Mouse (Mus musculus): ENCODE results near the gene Zmiz1. TPM values are rescaled to one million over a fixed set of nuclear protein-coding genes. Genes with fewer than 3 reads are reported as not detected.
A peak's percentile ranks its signal among the peaks of the same experiment; 100 is the strongest.

Zmiz1 gene
- polyA plus RNA-seq, 1 experiment from 2014 or later, result 57.4 TPM

DNA sequence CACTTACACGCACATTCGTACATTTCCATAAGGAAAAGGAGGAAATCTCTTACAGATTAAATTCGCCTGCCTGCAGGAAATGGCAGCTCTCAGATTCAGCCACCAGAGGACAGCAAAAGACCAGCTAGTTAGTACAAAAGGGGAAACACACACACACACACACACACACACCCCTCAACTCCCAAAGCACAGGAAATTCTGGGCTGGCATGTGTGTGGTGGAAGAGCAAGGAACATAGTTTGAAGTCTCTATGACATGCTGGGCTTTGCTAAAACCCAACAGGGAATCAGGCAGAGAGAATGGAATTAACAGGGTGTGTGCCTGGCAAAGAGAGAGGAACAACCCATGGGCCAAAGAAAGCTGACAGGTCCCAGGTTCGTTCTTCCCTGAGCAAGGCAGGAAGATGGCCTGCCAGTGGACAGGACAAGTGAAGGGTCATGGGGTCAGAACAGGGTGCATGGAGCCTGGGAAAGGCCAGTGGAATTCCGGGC is 248.8 kb downstream of the Zmiz1 start:
- Histone ChIP-seq H3K27ac (ENCODE audit: low read depth, low read length) (no peak overlapping the region), H3K9me3 (ENCODE audit: control insufficient read depth, low read length) (no peaks in the 10 kb centered on the region), H3K27me3 (ENCODE audit: control insufficient read depth, insufficient read depth, low read length) (no peaks in the 10 kb centered on the region), H3K4me1 (ENCODE audit: control insufficient read depth, insufficient read depth, low read length) (0 out of 2 replicates have a peak, but pooled peaks cover 4% of the 10 kb centered on the region), H3K9ac (ENCODE audit: low read length) (no peak overlapping the region), H3K4me2 (ENCODE audit: low read depth) (no peak overlapping the region), H3K36me3 (ENCODE audit: control insufficient read depth, insufficient read depth, low read length) (no peaks in the 10 kb centered on the region), H3K4me3 (ENCODE audit: low read depth, low read length) (no peak overlapping the region)
- 63% methylated on average over 5 of the region's 5 CpGs for WGBS
- ATAC-seq (ENCODE audit: insufficient read depth, low FRiP score, low TSS enrichment) (no peak), DNase-seq (ENCODE audit: low spot score) (peak; percentile 60)

- no peak for ATAC-seq (ENCODE audit: insufficient read depth, low FRiP score, low TSS enrichment)
- Histone ChIP-seq H3K27ac (ENCODE audit: low read depth, low read length) (no peak overlapping the region), H3K9me3 (ENCODE audit: control insufficient read depth, low read length) (no peaks in the 10 kb centered on the region), H3K4me2 (ENCODE audit: low read depth) (no peak overlapping the region), H3K36me3 (ENCODE audit: control insufficient read depth, insufficient read depth, low read length) (no peaks in the 10 kb centered on the region), H3K4me3 (ENCODE audit: low read depth, low read length) (no peak overlapping the region), H3K9ac (ENCODE audit: low read length) (no peak overlapping the region), H3K4me1 (ENCODE audit: control insufficient read depth, insufficient read depth, low read length) (0 out of 2 replicates have a peak, but pooled peaks cover 4% of the 10 kb centered on the region), H3K27me3 (ENCODE audit: control insufficient read depth, insufficient read depth, low read length) (no peaks in the 10 kb centered on the region)
- DNase-seq (ENCODE audit: low spot score), result no peak
- 73% methylated on average over 4 of the region's 4 CpGs for WGBS
These were observed 249.5 kb downstream of the Zmiz1 start for GRCm38 (mm10) chr14:25708451-25708850.

DNA sequence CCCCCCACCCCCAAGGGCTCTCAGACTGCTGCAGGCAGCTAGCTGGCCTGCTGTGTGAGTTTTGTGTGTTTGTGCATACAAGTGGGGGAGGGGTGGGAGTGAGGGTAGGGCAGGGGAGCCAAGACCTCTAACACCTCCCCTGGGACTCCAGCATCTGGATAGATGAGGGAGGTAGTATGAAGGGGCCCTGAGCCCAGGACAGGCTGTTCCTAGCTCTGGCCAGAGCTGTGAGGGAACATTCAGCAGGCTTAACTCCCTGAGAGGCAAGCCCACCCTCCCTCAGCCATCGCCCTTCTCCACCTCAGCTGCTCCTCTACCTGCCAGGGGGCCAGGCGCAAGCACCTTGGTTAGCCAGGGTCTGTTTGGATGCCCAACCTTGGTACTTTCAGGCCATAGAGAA is 249.9 kb downstream of the Zmiz1 start:
- Histone ChIP-seq H3K36me3 (ENCODE audit: control insufficient read depth, insufficient read depth, low read length) (no peaks in the 10 kb centered on the region), H3K27ac (ENCODE audit: low read depth, low read length) (no peak overlapping the region), H3K9me3 (ENCODE audit: control insufficient read depth, low read length) (no peaks in the 10 kb centered on the region), H3K4me3 (ENCODE audit: low read depth, low read length) (no peak overlapping the region), H3K27me3 (ENCODE audit: control insufficient read depth, insufficient read depth, low read length) (no peaks in the 10 kb centered on the region), H3K9ac (ENCODE audit: low read length) (no peak overlapping the region), H3K4me1 (ENCODE audit: control insufficient read depth, insufficient read depth, low read length) (0 out of 2 replicates have a peak, but pooled peaks cover 4% of the 10 kb centered on the region), H3K4me2 (ENCODE audit: low read depth) (no peak overlapping the region)
- 79% methylated on average over 2 of the region's 2 CpGs for WGBS
- no peak for ATAC-seq (ENCODE audit: insufficient read depth, low FRiP score, low TSS enrichment)
- DNase-seq (ENCODE audit: low spot score), result no peak

DNA sequence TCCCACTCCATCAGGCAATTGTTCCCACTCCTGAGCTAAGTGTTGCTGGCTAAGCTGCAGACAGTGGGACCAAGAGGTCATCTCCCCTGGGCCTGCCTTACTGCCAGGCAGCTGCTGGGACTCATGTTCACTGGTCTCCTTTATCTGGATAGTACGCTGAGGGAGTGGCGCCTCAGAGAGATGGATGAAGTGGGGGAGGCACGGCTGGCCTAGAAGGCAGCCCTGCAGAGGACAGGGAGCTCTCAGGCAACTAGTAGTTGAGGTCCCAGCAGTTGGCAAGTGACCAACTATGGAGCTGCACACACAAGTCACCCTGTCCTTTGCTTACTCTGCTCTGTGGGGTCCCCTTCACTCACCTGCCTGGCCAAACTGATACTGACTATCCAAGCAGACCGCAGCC is 251.1 kb downstream of the Zmiz1 start:
- Histone ChIP-seq H3K4me1 (ENCODE audit: control insufficient read depth, insufficient read depth, low read length) (0 out of 2 replicates have a peak, but pooled peaks cover 4% of the 10 kb centered on the region), H3K27ac (ENCODE audit: low read depth, low read length) (no peak overlapping the region)

GRCm38 (mm10) chr14:25710681-25711080 is 251.7 kb downstream of the Zmiz1 start:
- Histone ChIP-seq H3K27ac (ENCODE audit: low read depth, low read length) (no peak overlapping the region), H3K27me3 (ENCODE audit: control insufficient read depth, insufficient read depth, low read length) (no peaks in the 10 kb centered on the region), H3K4me2 (ENCODE audit: low read depth) (no peak overlapping the region), H3K36me3 (ENCODE audit: control insufficient read depth, insufficient read depth, low read length) (no peaks in the 10 kb centered on the region), H3K4me3 (ENCODE audit: low read depth, low read length) (no peak overlapping the region), H3K9ac (ENCODE audit: low read length) (no peak overlapping the region), H3K9me3 (ENCODE audit: control insufficient read depth, low read length) (no peaks in the 10 kb centered on the region), H3K4me1 (ENCODE audit: control insufficient read depth, insufficient read depth, low read length) (0 out of 2 replicates have a peak, but pooled peaks cover 4% of the 10 kb centered on the region)
- DNase-seq (ENCODE audit: low spot score), result no peak
- WGBS, result 63% methylated on average over 4 of the region's 4 CpGs
- no peak for ATAC-seq (ENCODE audit: insufficient read depth, low FRiP score, low TSS enrichment)

More for the DNA sequence above, 251.1 kb downstream of the Zmiz1 start:
- 72% methylated on average over 4 of the region's 4 CpGs for WGBS
- Histone ChIP-seq H3K36me3 (ENCODE audit: control insufficient read depth, insufficient read depth, low read length) (no peaks in the 10 kb centered on the region), H3K9me3 (ENCODE audit: control insufficient read depth, low read length) (no peaks in the 10 kb centered on the region), H3K4me2 (ENCODE audit: low read depth) (no peak overlapping the region), H3K27me3 (ENCODE audit: control insufficient read depth, insufficient read depth, low read length) (no peaks in the 10 kb centered on the region), H3K4me3 (ENCODE audit: low read depth, low read length) (no peak overlapping the region), H3K9ac (ENCODE audit: low read length) (no peak overlapping the region)
- DNase-seq (ENCODE audit: low spot score), result no peak
- no peak for ATAC-seq (ENCODE audit: insufficient read depth, low FRiP score, low TSS enrichment)

- DNase-seq (ENCODE audit: low spot score) (no peak), ATAC-seq (ENCODE audit: insufficient read depth, low FRiP score, low TSS enrichment) (no peak)
- Histone ChIP-seq H3K4me1 (ENCODE audit: control insufficient read depth, insufficient read depth, low read length) (0 out of 2 replicates have a peak, but pooled peaks cover 4% of the 10 kb centered on the region), H3K9me3 (ENCODE audit: control insufficient read depth, low read length) (no peaks in the 10 kb centered on the region), H3K27ac (ENCODE audit: low read depth, low read length) (no peak overlapping the region), H3K36me3 (ENCODE audit: control insufficient read depth, insufficient read depth, low read length) (no peaks in the 10 kb centered on the region), H3K4me3 (ENCODE audit: low read depth, low read length) (no peak overlapping the region), H3K9ac (ENCODE audit: low read length) (no peak overlapping the region), H3K4me2 (ENCODE audit: low read depth) (no peak overlapping the region), H3K27me3 (ENCODE audit: control insufficient read depth, insufficient read depth, low read length) (no peaks in the 10 kb centered on the region)
- WGBS, result 84% methylated on average over 7 of the region's 7 CpGs
These were observed 252.2 kb downstream of the Zmiz1 start for GRCm38 (mm10) chr14:25711177-25711576.

GRCm38 (mm10) chr14:25711602-25712001 is 252.6 kb downstream of the Zmiz1 start:
- H3K27me3 ChIP-seq (ENCODE audit: control insufficient read depth, insufficient read depth, low read length), result no peaks in the 10 kb centered on the region
- no peak overlapping the region for H3K27ac ChIP-seq (ENCODE audit: low read depth, low read length)
- 77% methylated on average over 8 of the region's 8 CpGs for WGBS
- no peak for ATAC-seq (ENCODE audit: insufficient read depth, low FRiP score, low TSS enrichment)
- no peaks in the 10 kb centered on the region for H3K36me3 ChIP-seq (ENCODE audit: control insufficient read depth, insufficient read depth, low read length)
- H3K4me1 ChIP-seq (ENCODE audit: control insufficient read depth, insufficient read depth, low read length), result 0 out of 2 replicates have a peak, but pooled peaks cover 4% of the 10 kb centered on the region
- H3K9me3 ChIP-seq (ENCODE audit: control insufficient read depth, low read length), result no peaks in the 10 kb centered on the region
- no peak overlapping the region for H3K9ac ChIP-seq (ENCODE audit: low read length)
- H3K4me3 ChIP-seq (ENCODE audit: low read depth, low read length), result no peak overlapping the region
- H3K4me2 ChIP-seq (ENCODE audit: low read depth), result no peak overlapping the region
- DNase-seq (ENCODE audit: low spot score), result no peak

DNA sequence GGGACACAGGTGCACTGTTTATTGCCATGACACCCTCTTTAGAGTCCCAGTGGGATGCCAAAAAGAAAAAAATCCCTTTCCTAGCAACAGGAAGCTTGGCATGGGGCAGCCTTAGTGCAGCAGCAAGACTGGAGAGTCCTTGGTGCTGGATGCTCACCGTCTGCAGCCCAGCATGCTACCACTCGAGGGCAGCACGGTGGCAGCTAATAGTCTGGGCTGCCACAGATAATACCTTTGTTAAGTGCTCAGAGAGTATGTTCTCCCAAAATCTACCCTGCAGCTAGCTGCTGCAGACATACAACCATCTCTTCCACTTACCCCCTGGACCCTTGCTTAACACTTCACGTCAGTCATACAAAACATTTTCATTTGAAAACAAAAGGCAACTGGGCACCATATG is 254.5 kb downstream of the Zmiz1 start:
- no peaks in the 10 kb centered on the region for H3K27me3 ChIP-seq (ENCODE audit: control insufficient read depth, insufficient read depth, low read length)
- WGBS, result 20% methylated on average over 4 of the region's 4 CpGs
- ATAC-seq (ENCODE audit: insufficient read depth, low FRiP score, low TSS enrichment) (no peak), DNase-seq (ENCODE audit: low spot score) (peak; percentile 51)
- H3K27ac ChIP-seq (ENCODE audit: low read depth, low read length), result no peak overlapping the region
- H3K9me3 ChIP-seq (ENCODE audit: control insufficient read depth, low read length), result no peaks in the 10 kb centered on the region
- H3K4me2 ChIP-seq (ENCODE audit: low read depth), result no peak overlapping the region
- no peak overlapping the region for H3K4me3 ChIP-seq (ENCODE audit: low read depth, low read length)
- H3K9ac ChIP-seq (ENCODE audit: low read length), result no peak overlapping the region
- H3K36me3 ChIP-seq (ENCODE audit: control insufficient read depth, insufficient read depth, low read length), result no peaks in the 10 kb centered on the region
- peaks cover 6% of the 10 kb centered on the region; the same call in 1 of the 2 replicates for H3K4me1 ChIP-seq (ENCODE audit: control insufficient read depth, insufficient read depth, low read length)

Data from neural tube, embryonic 11.5 days (tissue).